Mouse (Mus musculus) left cerebral cortex, adult 8-10 months (tissue): ENCODE results near the gene Tet3. TPM values are rescaled to one million over a fixed set of nuclear protein-coding genes. Genes with fewer than 3 reads are reported as not detected.

Source experiments
- DNase-seq, 2 experiments: peaks; one replicate each; pipeline ENCODE4 v3.0.0; 2022; ENCODE audit warnings: low spot score in 2 of 2
- total RNA-seq, 4 experiments: library from RNA; stranded (reverse); gene quantifications; 2 replicates each; pipeline ENCODE4 v1.2.4; 2022

The Tet3 gene
- total RNA-seq, 4 experiments from 2014 or later = 54.7 to 62.8 (median 59.4) TPM

- DNase-seq = no peak
Measured at GRCm38 (mm10) chr6:83416261-83417103, 42.4 kb downstream of the Tet3 start.

GRCm38 (mm10) chr6:83415356-83415940, 43.4 kb downstream of the Tet3 start:
- DNase-seq = no peak

- DNase-seq = no peak
Measured at GRCm38 (mm10) chr6:83414601-83415355, 44.1 kb downstream of the Tet3 start.

DNA sequence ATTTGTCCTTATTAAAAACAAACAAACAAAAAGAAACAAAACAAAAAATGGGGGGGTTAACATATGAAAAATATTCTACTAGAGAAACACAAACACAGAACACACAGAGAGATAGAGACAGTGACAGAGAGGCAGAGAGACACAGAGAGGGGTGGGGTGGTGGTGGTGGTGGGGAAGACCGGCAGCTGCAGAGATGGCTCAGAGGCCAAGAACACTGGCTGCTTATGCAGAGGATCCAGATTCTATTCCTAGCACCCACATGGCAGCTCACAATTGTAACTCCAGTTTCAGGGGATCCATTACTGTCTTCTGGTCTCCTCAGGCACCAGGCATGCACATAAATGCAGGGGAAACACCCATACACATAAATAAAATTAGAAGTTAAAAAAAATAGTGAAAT, 45.2 kb downstream of the Tet3 start:
- DNase-seq = no peak

DNA sequence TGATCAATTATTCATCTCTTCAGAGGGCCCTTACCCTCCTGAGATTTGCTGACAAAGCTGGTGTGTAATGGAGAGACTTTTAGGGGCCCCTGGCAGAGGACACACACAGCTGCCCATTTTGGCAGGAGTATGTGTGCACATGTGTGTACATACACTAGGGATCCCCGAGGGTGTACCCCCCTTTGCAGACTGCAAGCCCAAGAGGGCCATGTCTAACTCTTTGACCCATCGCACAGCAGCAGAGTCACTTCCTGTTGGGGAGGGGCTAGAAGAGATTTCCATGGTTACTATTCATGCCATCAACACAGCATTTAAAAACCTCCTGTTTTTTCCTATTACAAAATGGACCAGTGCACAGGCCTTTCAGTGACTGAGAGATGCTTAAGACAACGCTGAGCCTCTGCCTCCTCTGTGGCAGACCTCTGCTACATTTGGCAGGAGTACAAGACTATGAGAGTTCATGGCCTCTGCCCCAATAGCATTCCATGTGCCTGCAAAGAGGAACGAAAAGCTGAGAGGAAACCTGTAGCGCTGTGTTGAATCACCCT, 46.0 kb downstream of the Tet3 start:
- no peak for DNase-seq

GRCm38 (mm10) chr6:83412362-83412853, 46.5 kb downstream of the Tet3 start:
- DNase-seq = no peak

DNA sequence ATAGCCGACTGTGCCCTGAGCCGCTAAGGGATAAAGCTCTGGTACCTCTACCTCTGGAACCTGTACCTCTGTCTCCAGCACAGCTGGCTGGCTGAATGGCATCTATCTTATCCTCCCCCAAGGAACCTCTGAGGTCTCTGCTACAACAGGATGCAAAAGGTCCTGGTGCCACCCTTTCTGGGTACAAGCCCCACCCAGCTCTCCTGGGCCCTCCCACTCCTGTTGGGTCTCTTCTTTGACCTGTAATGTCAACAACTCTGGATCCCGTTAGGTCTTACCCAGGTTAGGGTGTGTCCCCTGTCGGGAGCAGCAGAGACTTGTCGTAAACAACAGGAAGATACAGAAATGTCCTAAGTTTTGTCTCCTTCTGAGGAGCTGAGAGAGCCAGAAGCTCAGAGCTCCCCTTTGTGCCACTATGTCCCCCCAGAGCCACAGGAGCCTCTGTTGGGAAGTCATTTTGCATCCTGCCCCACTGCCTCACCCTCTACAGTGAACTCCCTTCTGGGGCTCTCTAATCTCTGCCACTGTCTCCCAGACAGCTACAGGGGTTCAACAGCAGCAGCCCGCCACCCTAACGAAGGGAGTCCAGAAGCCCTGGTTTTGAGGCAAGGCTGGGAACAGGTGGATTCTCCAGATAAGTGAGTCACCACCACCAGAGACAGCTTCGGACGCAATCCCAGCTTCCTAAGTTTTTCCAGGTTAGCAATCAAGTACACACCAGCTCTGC, 47.1 kb downstream of the Tet3 start:
- DNase-seq = no peak

DNA sequence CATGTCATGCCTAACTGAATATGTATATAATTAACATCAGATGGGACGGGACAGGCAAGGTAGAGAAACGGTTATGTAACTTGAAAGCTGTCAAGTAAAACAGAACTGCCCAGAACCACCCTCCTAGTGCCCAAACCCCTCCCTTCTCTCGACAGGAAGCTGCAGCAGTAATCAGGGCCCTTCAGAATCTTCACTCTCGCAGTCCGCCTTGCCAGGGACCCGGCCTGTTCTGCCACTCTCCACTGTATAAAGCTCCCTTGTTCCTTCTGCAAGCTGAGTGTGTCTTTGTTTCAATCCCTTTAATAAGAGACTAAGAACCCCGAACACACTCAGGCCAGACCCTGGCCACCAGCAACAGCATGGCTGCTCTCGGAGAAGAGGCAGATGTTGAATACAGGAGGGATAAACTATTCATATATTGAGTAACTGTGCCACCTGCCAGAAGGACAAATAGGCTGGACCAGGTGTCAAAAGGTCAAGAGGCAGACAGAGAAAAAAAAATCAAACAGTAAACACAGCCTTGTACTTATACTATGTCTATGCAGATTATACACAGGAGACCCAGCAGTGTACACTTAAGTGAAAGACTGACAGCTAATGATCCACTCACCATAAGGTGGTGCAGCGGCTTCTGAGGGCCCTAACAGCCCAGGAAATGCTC, 48.7 kb downstream of the Tet3 start:
- no peak for DNase-seq

DNA sequence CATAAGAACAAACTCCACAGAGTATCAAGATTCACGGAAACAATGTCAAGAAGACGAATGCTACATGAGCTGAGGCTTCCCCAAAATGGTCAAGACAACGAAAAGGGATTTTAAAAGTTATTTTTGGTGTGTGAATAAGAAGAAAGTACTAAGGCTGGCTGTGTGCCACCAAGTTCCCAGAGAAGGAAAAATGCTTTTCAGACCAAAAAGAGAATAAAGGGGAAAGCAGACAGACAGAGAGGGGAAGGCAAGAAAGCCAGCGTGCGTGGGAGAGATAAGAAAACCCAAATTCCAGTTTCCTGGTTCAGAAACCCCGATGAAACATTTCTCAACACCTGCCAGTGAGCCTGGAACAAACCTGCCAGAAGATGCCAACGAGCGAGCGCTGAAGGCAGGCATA, 50.4 kb downstream of the Tet3 start:
- DNase-seq = no peak

DNA sequence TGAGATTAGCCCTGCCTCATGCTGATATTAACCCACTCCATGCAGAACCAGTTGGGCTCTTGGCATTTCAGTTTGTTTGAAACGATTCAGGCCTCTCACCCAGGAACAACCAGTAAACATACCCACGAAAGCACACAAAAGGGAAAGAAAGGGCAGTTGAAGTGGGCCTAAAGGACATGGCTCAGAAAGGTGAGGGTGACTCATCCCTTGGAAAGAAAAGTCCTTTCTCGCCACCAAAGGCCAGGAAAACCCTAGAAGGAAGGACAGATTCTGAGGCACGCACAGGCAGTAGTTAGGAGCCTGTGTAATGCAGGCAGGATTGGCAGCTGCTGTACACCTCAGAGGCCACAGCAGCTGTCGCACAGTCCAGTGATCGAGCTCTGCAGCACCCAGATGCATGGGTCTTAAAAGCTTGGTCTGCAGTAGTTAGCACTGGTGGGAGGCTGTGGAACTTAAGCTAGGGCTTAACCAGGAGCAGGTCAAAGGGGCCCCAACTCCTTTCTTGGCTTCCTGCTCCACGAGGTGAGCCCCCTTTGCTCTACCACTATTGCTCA, 53.3 kb downstream of the Tet3 start:
- DNase-seq = no peak

GRCm38 (mm10) chr6:83404571-83404970, 54.3 kb downstream of the Tet3 start:
- DNase-seq = no peak

DNA sequence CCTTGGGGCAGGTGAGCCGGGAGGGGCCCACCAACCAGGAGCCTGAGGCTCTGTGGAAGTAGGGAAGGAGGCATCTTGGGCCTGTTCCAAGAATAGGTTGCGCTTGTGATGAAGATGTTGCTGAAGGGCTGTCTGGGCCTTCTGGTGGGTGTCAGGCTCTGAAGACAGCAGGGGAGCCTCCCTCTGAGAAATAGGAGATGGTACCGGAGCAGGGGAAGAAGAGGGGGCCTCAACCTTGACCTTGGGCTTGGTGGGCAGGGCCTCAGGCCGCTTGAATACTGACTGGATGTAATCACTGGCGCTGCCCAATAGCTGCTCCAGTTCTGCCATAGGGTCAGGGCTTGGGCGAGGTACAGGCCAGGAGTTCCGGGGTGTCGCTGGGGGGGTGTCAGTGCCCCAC, 55.4 kb downstream of the Tet3 start:
- no peak for DNase-seq

GRCm38 (mm10) chr6:83399790-83400189, 59.1 kb downstream of the Tet3 start:
- DNase-seq = no peak

DNA sequence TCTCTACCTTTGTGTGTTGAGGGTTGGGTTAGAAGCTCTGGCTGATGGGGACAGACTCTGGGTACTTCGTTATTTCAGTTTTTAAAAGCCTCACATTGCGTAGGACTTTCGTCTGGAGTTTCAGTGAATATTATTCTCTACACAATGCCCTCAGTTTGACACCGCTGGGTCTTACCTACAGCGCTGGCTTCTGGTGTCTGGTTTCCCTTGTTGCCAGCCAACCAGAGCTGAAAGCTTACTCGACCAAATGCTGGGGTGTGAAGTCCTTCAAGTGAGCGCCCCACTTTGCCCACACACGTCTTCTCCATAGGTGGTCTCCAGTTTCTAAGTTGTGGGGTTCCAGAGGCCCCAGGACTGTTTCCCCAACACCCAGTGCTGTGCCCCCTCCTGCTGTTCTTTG, 61.2 kb downstream of the Tet3 start:
- DNase-seq = no peak

GRCm38 (mm10) chr6:83396711-83397110, 62.2 kb downstream of the Tet3 start:
- DNase-seq = no peak

GRCm38 (mm10) chr6:83395544-83396229, 63.2 kb downstream of the Tet3 start:
- no peak for DNase-seq

GRCm38 (mm10) chr6:83394122-83394521, 64.8 kb downstream of the Tet3 start:
- no peak for DNase-seq

GRCm38 (mm10) chr6:83392166-83392780, 66.6 kb downstream of the Tet3 start:
- DNase-seq = no peak

DNA sequence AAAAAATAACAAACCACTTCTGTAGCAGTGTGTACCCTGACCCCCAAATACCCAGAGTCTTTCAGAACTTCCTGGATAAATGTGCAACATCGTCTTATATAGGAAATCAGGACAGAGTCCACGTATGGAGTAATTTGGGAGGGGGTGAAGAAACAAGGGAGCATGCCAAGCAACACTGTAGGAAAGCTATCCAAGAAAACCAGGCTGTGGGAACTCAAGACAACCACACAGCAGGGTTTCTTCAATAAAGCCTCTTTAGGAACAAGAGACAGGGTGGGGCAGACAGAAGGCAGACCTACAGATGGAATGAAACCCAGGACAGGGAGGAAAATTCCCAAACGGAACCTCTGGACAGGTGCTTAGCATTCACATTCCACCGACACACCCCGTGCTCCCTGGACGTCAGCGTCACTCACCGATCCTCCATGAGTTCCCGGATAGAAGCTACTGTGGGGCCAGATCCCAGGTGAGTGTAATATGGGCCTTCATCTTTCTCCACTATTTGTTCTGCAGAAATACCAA, 73.3 kb downstream of the Tet3 start:
- no peak for DNase-seq
